Mouse (Mus musculus) layer of hippocampus, postnatal 25 days (tissue): ENCODE data around the gene Mthfd1. TPM values are rescaled to one million over a fixed set of nuclear protein-coding genes. Genes with fewer than 3 reads are reported as not detected.

Source experiments
- DNase-seq, 2 experiments: peaks; one replicate each; pipeline ENCODE4 v3.0.0; 2022; ENCODE audit warnings: mixed read lengths in 2 of 2, low spot score in 1 of 2; ENCODE audit errors: extremely low spot score in 1 of 2
- total RNA-seq, 2 experiments: library from RNA; stranded (reverse); gene quantifications; 2 replicates each; pipeline ENCODE4 v1.2.3; 2021

Mthfd1 gene
- total RNA-seq, 2 experiments from 2014 or later: 41.1 to 44.9 TPM

DNA sequence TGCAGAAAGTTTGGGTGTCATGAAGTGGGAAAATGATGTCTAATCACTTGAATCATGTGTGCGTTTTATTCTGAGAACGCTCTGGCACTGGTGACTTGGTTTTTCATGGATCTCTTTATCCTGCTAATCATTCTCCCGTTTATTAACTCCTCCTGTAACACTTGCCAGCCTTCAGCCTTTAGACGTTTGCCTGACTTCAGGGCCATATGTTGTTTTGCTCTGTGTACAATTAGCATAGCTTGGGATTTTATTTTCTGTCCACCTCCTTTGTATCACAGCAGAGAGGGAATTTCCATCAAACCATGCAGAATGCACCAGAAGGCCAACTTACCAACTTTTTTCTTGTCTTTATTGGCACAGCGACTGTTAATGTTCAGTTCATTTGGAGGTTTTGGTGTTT is 42.7 kb downstream of the Mthfd1 start:
- DNase-seq: no peak

DNA sequence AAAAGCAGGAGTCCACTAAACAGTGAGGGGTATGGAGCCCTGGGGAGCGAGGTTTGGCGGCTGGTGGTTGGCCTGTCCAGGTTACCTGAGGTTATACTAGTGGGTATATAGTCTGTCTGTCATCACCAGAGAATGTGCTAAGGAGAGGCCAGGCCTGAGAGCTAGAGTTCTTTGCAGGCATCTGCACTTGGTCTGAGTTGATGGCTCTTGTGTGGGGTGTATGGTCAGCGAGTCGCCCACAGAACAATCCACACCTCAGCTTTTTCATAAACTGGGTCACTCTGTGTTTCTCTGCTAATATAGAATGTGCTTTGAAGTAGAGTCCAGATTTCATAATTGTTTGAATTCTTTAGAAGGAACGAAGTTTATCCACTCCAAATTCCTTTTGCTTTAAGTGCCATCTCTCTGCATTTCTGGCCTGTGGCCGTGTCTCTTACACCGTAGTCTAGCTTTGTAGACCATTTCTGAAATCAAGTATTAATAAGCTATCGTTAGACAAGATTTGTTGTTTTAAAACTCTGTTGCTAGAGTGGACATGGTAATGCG is 44.3 kb downstream of the Mthfd1 start:
- no peak for DNase-seq

DNA sequence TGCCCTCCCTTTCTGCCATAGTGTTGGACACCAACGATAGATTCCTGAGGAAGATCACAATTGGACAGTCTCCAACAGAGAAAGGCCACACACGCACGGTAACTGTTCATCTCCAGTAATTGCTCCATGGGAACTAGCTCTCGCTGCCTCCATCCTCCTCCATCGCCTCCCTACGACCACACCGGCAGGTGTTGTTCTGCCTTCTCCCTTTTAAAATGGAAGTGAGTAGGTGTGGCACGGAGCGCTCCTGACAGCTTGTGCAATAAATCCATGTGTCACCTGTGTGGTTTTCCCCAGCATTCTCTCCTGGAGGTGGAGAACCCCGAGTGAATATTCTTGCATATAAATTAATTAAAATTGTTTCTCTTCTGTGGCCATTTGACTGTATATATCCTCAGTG is 45.3 kb downstream of the Mthfd1 start:
- no peak for DNase-seq

DNA sequence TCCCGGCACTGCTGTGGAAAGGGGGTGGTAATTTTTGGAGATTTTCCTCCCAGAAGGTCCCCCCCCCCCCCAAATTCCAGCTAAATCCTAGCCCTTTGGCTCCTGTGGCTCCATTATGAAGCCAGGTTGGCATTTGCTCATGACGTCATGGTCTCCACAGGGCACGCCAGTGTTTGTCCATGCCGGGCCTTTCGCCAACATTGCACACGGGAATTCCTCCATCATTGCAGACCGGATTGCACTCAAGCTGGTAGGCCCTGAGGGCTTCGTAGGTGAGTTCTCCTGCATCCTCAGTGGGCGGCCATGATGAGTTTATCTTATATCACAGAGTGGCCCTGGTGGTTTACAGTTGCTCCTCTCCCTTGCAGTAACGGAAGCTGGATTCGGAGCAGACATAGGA is 48.4 kb downstream of the Mthfd1 start:
- no peak for DNase-seq

DNA sequence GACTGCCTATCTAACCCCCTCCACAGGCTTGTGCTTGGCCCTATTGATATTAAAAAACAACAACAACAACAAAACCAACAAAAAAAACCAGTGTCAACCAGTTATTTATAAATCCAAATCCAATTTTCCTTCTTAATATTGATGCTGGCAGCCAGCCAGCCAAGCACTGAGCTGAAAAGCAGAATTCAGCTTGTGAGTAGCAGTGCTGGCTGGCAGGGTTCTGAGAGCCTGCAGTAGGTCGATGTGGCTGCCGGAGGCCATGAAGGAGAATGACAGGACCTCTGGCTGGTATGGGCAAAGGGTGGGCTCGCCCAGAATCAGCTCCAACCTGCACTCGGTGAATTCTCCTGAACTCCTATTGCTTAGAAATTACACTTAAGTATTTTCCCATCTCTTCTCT is 49.1 kb downstream of the Mthfd1 start:
- peak in 1 of 2 experiments; percentile 33 for DNase-seq

DNA sequence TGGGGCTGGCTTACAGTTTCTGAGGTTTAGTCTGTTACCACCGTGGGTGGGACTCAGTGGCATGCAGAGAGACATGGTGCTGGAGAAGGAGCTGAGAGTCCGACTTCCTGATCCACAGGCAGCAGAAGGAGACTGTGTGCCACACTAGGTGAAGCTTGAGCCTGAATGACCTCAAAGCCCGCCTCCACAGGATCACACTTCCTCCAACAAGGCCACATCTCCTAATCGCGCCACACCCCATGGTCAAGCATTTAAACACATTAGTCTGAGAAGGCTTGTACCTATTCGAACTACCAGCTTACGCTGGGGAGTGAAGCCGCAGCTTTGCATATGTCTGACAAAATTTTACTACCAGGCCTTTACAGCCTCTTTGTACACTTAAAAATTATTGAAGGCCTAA is 50.0 kb downstream of the Mthfd1 start:
- no peak for DNase-seq

DNA sequence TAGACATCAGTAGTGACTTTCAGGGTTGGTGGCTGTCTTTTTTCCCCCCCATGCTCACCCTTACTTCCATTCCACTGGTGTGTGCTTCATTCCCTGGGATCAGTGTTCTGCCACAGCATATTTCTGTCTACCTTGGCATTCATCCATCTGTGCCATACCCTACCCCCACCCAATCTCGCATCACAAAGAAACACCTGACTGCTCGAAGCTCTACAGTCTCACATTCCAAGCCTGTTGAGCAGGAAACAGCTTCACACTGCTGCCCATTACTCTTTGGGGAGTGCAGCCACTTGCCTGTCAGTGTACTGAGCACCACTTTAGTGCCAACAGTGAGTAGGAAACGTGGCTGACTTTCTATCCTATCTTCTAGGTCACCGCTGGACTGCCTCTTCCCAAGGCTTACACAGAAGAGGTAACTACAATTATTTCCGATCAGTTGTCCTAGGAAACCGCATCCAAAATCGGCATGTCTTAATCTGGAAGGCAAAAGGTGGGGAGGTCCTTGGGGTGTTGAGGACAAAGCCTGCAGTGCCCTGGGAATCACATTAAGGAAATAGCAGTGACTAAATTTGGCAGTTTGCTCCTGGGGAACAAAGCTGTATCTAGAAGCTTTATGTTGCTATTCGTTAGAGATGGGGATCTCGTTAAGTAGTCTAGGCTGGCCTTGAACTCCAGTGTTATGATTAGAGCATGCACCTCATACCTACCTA is 51.9 kb downstream of the Mthfd1 start:
- DNase-seq: no peak

DNA sequence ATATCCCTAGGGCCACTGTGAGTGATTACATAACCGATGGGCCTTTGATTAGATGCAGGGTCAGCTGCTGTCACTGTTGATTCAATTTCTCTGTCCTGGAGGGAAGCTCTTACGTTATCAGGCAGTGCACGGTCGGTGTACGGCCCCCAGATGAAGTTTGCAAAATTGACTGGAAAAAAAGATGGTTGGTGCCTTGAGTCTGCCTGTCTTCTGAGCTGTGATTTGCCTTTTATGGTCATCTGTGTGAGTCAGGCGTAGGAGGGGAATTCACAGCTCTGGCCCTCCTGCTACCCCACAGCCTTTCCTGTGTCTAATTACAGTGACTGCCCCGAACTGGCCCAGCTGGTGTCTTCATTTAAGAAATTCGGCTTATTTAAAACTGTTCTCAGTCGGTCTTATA is 52.9 kb downstream of the Mthfd1 start:
- no peak for DNase-seq

DNA sequence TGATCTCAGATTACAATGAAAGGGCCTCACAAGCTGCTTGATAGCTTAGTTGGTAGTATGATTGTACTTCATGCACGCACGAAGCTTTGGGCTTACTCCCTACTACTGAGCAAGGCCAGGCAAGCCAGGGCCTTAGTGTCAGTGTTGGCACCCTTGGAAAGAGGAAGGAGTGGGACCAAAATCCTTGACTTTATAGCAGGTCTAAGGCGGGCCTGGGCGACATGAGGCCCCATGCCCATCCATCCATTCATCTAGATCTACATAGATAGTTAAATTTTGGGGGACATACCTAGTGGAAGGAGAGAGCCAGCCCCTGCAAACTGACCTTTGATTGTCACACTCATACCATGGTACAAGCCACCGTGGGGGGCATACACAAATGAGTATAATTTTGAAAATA is 53.3 kb downstream of the Mthfd1 start:
- no peak for DNase-seq

DNA sequence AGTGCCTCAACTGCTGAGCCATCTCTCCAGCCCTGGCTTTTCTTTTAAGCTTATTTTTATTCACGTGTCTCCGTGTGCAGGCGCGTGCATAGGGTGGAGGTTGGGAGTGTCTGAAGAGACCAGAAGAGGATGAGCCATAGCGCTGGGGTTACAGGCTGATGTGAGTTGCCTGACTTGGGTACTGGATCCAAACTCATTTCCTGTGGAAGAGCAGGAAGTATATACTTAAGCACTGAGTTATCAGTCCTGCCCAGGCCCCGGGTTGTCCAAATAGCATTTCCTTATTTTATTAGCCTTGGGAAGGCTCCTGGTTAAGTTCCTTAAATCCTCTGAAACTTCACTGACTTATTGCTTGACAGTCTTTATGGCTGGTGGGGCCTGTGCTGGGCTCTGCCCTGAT is 54.9 kb downstream of the Mthfd1 start:
- DNase-seq: no peak

DNA sequence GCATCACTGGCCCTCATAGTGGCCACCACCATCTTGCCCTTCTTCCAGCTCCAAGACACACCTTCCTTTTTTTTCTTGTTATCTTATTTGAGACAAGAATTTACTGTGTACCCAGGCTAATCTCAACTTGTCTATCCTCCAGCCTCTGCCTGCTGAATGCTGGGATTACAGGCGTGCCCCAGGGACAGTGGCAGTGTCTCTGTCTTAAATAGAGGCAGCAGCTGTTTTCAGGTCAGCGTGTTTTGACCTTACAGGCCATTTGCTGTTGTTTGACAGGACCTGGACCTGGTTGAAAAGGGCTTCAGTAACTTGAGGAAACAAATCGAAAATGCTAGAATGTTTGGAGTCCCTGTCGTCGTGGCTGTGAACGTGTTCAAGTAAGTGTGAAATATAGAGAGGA is 55.5 kb downstream of the Mthfd1 start:
- DNase-seq: no peak

DNA sequence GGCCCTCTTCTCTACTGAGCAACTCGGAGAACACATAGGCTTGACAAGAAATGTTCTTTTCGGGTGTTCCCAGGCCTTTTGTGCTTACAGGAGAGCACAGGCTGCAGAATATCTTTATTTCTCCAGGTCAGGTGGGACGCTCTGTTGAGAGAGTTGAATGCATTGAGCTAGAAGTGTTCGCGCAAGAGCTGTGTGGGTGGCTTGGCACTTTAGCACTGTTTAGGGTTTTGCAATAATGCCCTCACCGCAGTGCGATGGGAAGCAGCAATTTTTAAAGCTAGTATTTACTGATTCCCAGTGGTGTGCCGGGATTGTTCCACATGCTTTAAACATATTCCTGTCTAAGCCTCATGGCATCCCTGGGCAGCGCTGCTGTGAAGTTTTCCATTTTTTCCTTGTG is 56.1 kb downstream of the Mthfd1 start:
- no peak for DNase-seq

DNA sequence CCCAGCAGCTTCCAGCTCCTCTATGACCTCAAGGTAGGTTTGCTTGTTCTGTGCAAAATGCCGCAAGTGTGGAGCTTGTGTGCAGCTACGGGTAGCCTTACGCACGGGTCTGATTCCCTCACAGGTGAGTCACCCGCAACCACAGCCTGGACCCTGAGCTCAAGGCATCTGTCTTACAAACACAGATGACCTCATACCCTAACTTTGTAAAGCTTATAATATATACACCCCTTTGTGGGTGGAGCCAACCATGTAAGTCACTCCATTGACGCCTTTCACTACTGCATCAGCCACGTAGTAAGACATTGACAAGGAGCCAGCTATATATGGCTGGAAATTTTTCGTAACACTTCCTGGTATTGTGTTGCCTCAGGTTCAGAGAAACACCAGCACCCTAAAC is 56.9 kb downstream of the Mthfd1 start:
- DNase-seq: no peak

DNA sequence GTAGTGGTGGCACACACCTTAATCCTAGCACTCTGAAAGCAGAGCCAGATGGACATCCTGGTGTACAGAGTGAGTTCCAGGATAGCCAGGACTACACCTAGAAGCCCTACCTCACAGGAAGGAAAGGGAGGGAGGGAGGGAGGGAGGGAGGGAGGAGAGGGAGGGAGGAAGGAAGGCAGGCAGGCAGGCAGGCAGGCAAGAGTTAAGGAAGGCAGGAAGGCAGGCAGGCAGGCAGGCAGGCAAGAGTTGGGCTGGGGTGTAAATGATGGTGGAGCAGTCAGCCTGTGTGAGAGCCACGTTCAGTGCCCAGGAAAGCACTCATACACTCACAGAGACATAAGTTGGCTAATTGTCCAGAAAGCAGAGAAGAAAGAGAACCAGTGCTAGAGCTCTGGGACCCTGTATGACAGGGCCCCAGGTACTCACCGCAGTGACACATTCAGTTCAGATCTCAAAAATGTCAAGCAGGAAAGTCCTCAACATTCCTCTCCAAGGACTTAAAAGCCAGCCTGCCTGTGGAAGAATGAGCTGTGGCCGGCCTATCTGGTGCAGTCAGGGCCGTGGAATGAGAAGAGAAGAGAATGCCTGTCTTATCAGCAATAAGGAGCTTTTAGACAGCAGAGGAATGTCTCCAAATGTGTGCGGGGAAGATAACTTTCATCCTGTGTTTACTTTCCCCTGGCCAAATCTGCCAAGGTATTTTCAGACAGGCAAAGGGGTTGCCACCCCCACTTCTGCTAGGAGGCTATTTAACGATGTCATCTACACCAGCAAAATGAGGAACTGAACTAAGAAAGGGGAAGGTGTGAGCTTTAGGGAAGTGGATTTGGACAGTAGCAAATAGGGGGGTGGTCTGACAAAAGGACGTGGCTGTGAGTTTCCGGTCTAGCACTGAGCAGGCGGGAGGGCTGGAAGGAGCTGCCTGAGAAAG is 63.4 kb downstream of the Mthfd1 start:
- DNase-seq: no peak

DNA sequence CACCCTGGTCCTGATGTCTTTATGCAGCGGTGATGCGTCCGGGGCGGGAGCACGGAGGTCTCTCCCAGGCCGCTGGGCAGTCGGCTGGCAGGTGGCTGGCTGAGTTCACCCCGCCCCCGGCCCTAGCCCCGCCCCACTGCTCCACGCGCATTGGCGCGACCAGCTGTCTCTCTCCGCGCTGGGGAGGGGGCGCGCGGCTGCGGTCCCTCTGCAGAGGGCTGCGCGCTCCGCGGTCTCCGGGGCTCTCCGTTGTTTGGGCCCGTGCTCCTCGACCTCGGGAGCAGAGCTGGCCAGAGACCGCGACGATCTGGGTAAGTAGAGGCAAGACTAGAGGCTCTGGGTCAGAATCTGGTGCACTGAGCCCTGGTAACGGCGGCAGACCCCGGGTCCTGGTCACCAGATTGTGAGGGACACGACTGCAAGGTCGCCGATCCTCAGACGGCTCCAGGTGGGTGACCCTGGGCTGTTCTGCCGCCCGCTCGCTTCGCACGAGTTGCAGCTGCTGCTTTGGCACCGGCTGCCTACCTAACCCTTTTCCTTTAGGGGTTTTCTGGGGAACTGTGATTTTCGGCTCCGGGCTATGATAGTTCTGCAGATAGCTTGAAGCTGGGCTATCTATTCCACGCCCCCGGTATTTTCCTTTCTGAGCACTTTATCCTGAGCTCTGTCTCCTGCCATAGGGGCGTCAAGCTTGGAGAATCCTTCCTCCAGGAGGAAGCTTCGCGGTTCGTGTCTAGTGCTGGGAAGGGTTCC is 69.8 kb downstream of the Mthfd1 start, which contains the start of gene Akap5:
Gene Akap5 (plus strand): TSS at position 213 of the 753 bp plus-strand sequence.
- peak; percentile 70 to 74 for DNase-seq

DNA sequence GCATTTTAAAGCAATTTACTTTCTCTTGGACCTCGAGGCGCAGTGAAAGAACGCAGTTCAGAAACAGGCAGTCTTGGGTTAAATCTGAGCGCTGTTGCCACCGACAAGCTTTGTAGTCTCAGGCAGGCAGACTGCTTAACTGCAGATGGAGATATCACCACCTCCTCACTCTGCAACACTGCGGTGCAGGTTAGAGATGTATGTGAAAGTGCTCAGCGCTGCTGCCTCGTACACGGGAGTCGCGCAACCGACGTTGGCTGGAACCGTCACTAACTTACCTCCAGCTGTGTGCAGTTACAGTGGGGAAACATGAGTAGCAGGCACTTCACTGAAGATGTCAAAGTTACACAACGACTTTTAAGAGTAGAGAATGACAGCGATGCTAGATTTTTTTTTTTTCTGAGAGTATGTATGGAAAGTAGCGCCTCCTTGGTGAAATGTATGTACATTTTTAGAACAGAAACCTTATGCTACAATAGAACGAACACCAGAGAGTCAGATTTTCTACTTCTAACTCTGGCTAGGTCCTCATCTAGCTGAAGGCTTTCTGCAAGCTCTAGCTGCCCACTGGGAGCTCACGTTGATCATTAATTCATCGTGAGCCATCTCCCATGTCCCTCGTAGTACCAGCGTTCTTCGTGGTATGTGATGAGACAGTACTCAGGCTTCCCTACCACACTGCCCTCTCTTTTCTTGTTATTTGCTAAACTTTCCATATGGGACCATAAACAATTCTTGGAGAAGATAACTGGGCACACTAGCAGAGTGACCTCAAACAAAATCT is 71.5 kb downstream of the Mthfd1 start:
- DNase-seq: no peak

DNA sequence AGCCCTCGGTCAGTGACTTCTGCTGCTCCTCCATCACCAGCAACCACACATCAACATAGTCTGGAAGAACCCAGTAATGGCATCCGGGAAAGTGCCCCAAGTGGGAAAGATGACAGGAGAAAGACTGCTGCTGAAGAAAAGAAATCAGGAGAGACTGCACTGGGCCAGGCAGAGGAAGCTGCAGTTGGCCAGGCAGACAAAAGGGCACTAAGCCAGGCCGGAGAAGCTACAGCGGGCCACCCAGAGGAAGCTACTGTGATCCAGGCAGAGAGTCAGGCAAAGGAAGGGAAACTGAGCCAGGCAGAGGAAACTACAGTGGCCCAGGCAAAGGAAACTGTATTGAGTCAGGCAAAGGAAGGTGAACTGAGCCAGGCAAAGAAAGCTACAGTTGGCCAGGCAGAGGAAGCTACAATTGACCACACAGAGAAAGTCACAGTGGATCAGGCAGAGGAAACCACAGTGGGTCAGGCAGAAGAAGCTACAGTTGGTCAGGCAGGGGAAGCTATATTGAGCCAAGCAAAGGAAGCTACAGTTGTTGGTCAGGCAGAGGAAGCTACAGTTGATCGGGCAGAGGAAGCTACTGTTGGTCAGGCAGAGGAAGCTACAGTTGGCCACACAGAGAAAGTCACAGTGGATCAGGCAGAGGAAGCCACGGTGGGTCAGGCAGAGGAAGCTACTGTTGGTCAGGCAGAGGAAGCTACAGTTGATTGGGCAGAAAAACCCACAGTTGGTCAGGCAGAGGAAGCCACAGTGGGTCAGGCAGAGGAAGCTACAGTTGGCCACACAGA is 73.7 kb downstream of the Mthfd1 start:
- no peak for DNase-seq

DNA sequence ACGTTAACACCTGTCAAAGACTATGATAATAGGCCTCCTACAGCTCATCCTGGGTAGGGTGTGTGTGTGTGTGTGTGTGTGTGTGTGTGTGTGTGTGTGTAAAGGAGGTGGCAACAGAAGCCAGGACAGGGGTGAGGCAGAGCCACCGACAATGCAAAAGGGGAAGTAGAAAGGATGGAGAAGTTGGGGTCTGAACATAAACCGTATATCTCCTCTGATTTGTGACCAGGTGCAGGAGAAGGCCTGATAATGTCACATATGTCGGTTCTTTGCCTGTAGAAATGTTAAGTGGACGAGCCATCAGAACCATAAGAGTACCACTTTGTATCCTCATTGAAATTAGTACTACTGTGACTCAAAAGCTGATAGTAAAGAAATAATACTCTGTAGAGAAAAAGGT is 78.6 kb downstream of the Mthfd1 start:
- DNase-seq: no peak

DNA sequence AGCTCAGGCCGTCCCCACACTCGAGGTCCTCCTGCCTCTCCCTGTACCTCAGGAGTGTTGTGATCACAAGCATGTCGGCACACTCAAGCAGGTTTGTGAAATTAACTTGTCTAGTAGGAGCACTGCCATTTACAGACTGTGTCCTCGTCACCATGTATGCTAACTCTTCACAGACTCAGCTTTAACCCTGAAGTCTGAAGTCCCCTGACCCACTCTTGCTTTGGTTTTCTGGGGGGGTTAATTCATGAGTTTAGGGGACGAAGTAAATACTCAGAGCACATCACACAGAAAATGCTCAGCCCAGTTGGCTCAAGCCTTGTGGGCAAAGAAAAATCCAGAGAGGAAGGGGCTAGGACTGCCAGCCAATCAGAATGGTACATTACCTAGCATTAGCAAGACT is 80.5 kb downstream of the Mthfd1 start:
- DNase-seq: no peak
